Mouse (Mus musculus): Measurements from ENCODE around the gene Cnnm4.

- TF ChIP-seq CTCF (conservative IDR thresholded peaks at IDR 0.05; ENCODE audit: insufficient read depth, insufficient read length, low read depth, low read length) = no peak
- TF ChIP-seq POLR2A (IDR thresholded peaks at IDR 0.05; ENCODE audit: low read depth, low read length) = no peak
Observed at GRCm38 (mm10) chr1:36512966-36513280, 41.5 kb downstream of the Cnnm4 start.
